Mouse (Mus musculus) MEL (cell line): ENCODE data around the gene Xndc1. TPM values are rescaled to one million over a fixed set of nuclear protein-coding genes. Genes with fewer than 3 reads are reported as not detected.
"Not testable (repeated sequence)": the region's sequence is repeated elsewhere in the genome, so short reads cannot be mapped to it uniquely, and the experiment has no call there.

Experiments
- DNase-seq: peaks from one replicate; pipeline ENCODE4 v3.0.0; 2011; ENCODE audit warnings: low read depth, low spot score
- H3K27ac ChIP-seq: 2 replicates; pipeline ENCODE4 v1.5.1; 2012; ENCODE audit warnings: low read depth, mild to moderate bottlenecking, control low read depth, low read length, moderate library complexity; ENCODE audit not compliant: control insufficient read depth
- H3K27me3 ChIP-seq, 2 experiments: fragments of 150-350 bp in 1 of 2; sonication (generic) in 1 of 2; 2 replicates each; pipeline ENCODE4 v1.6.1; 2012; ENCODE audit warnings: low read length in 2 of 2, mild to moderate bottlenecking in 2 of 2, improper control_type of control experiment in 1 of 2, moderate library complexity in 1 of 2; ENCODE audit not compliant: insufficient read depth in 2 of 2, control insufficient read depth in 1 of 2
- H3K36me3 ChIP-seq, 2 experiments: 2 replicates each; pipeline ENCODE4 v1.6.1; 2012 to 2014; ENCODE audit warnings: low read length in 2 of 2, improper control_type of control experiment in 1 of 2, inconsistent platforms in 1 of 2, mild to moderate bottlenecking in 1 of 2; ENCODE audit not compliant: insufficient read depth in 2 of 2, control insufficient read depth in 1 of 2
- H3K4me1 ChIP-seq, 2 experiments: fragments of 150-350 bp in 1 of 2; sonication (generic) in 1 of 2; 2 replicates each; pipeline ENCODE4 v1.6.1; 2012; ENCODE audit warnings: low read length in 2 of 2, improper control_type of control experiment in 1 of 2, mild to moderate bottlenecking in 1 of 2; ENCODE audit not compliant: insufficient read depth in 2 of 2, control insufficient read depth in 1 of 2
- H3K4me3 ChIP-seq, 2 experiments: fragments of 150-350 bp in 1 of 2; sonication (generic) in 1 of 2; 2 replicates each; pipeline ENCODE4 v1.5.1; 2012; ENCODE audit warnings: low read depth in 2 of 2, low read length in 2 of 2, mild to moderate bottlenecking in 2 of 2, moderate library complexity in 2 of 2, control low read depth in 1 of 2, improper control_type of control experiment in 1 of 2; ENCODE audit not compliant: control insufficient read depth in 1 of 2, insufficient read depth in 1 of 2
- H3K79me2 ChIP-seq: 2 replicates; pipeline ENCODE4 v1.6.1; 2012; ENCODE audit warnings: mild to moderate bottlenecking, low read length, moderate library complexity; ENCODE audit not compliant: control insufficient read depth, poor library complexity, insufficient read depth
- H3K9ac ChIP-seq: 2 replicates; pipeline ENCODE4 v1.6.1; 2012; ENCODE audit warnings: low read depth, mild to moderate bottlenecking, control low read depth, low read length, moderate library complexity; ENCODE audit not compliant: control insufficient read depth, poor library complexity, severe bottlenecking
- H3K9me3 ChIP-seq: fragments of 150-350 bp; sonication (generic); replicated peaks from 2 replicates; pipeline ENCODE4 v1.6.1; 2012; ENCODE audit warnings: mild to moderate bottlenecking, low read length, improper control_type of control experiment, moderate library complexity; ENCODE audit not compliant: insufficient read depth
- CHD1 ChIP-seq: IDR thresholded peaks from 2 replicates; pipeline ENCODE4 v1.6.1; 2012; ENCODE audit warnings: low read depth, mild to moderate bottlenecking, inconsistent platforms, low read length, improper control_type of control experiment
- GABPA ChIP-seq: IDR thresholded peaks from 2 replicates; pipeline ENCODE4 v1.6.1; 2012; ENCODE audit warnings: low read depth, mild to moderate bottlenecking, inconsistent platforms, low read length, improper control_type of control experiment, moderate library complexity
- GATA1 ChIP-seq: IDR thresholded peaks from 2 replicates; pipeline ENCODE4 v1.6.1; 2011; ENCODE audit warnings: low read depth, low read length, improper control_type of control experiment
- HCFC1 ChIP-seq: IDR thresholded peaks from 2 replicates; pipeline ENCODE4 v1.6.1; 2012; ENCODE audit warnings: low read depth, mild to moderate bottlenecking, inconsistent platforms, low read length, improper control_type of control experiment, moderate library complexity
- MAZ ChIP-seq: IDR thresholded peaks from 2 replicates; pipeline ENCODE4 v1.6.1; 2012; ENCODE audit warnings: low read depth, mild to moderate bottlenecking, inconsistent platforms, low read length, improper control_type of control experiment
- MYB ChIP-seq: IDR thresholded peaks from 2 replicates; pipeline ENCODE4 v1.6.1; 2011; ENCODE audit warnings: mild to moderate bottlenecking, low read depth, low read length, improper control_type of control experiment
- MYC ChIP-seq: IDR thresholded peaks from 2 replicates; pipeline ENCODE4 v1.6.1; 2011; ENCODE audit warnings: low read depth, mild to moderate bottlenecking, low read length, improper control_type of control experiment, moderate library complexity
- NELFE ChIP-seq: IDR thresholded peaks from 2 replicates; pipeline ENCODE4 v1.6.1; 2011; ENCODE audit warnings: low read depth, low read length, improper control_type of control experiment
- RCOR1 ChIP-seq: IDR thresholded peaks from 2 replicates; pipeline ENCODE4 v1.6.1; 2012; ENCODE audit warnings: low read depth, mild to moderate bottlenecking, inconsistent platforms, low read length, improper control_type of control experiment
- UBTF ChIP-seq: IDR thresholded peaks from 2 replicates; pipeline ENCODE4 v1.6.1; 2012; ENCODE audit warnings: low read depth, mild to moderate bottlenecking, inconsistent platforms, low read length, improper control_type of control experiment, moderate library complexity, borderline replicate concordance; ENCODE audit not compliant: insufficient read depth
- USF1 ChIP-seq: IDR thresholded peaks from 2 replicates; pipeline ENCODE4 v1.6.1; 2014; ENCODE audit warnings: low read depth, mild to moderate bottlenecking, inconsistent platforms, low read length, improper control_type of control experiment, moderate library complexity
- USF2 ChIP-seq, 2 experiments: IDR thresholded peaks; 2 replicates each; pipeline ENCODE4 v1.6.1; 2011 to 2012; ENCODE audit warnings: improper control_type of control experiment in 2 of 2, low read length in 2 of 2, borderline replicate concordance in 1 of 2, inconsistent platforms in 1 of 2, low read depth in 1 of 2, mild to moderate bottlenecking in 1 of 2; ENCODE audit not compliant: insufficient read depth in 1 of 2
- ZKSCAN1 ChIP-seq: IDR thresholded peaks from 2 replicates; pipeline ENCODE4 v1.6.1; 2012; ENCODE audit warnings: low read depth, mild to moderate bottlenecking, inconsistent platforms, low read length, improper control_type of control experiment, moderate library complexity
- ZMIZ1 ChIP-seq: IDR thresholded peaks from 2 replicates; pipeline ENCODE4 v1.6.1; 2012; ENCODE audit warnings: low read depth, mild to moderate bottlenecking, inconsistent platforms, low read length, improper control_type of control experiment, moderate library complexity
- ZNF384 ChIP-seq: IDR thresholded peaks from 2 replicates; pipeline ENCODE4 v1.6.1; 2012; ENCODE audit warnings: low read depth, mild to moderate bottlenecking, inconsistent platforms, low read length, improper control_type of control experiment
- polyA plus RNA-seq, 2 experiments: library from polyadenylated mRNA; stranded (reverse) in 1 of 2; unstranded in 1 of 2; fragments of >175 nt in 1 of 2; fragments of >200 nt in 1 of 2; gene quantifications; 2 replicates each; pipeline versions ENCODE4 v1.2.1 to v1.2.4; 2012; ENCODE audit warnings: low replicate concordance in 2 of 2, low read depth in 1 of 2; ENCODE audit not compliant: insufficient read length in 2 of 2, insufficient read depth in 1 of 2, missing spikeins in 1 of 2
- total RNA-seq: library from RNA; depleted of rRNA; stranded (reverse); fragments of 300-350 nt; gene quantifications from 2 replicates; pipeline ENCODE4 v1.2.3, GENCODE M21; 2012

Gene Xndc1
- total and polyA plus RNA-seq, 3 experiments: 16.6 to 30.0 TPM; not detected in 1

DNA sequence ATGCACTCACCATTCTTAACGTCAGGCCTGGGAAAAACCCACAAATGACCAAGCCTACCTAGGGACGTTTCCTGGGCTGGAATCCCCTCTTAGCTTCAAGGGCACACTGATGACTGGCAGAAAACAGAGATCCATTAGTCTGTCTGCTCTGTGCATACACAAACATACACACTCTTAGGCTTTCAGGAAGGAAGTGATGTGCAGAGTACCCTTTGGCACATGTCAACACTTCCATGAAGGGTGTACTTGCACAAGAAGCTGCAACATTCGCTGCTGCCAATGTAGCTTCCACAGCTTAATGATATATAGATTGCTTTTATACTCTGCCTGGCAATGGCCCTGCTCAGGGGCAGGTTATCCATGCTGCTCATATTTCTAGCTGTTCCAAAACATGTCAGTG lies 45.9 kb upstream of the Xndc1 start:
- no peak overlapping the region for H3K9ac ChIP-seq
- no peaks in the 10 kb centered on the region for H3K79me2 ChIP-seq
- no peak for TF ChIP-seq RCOR1
- no peak for DNase-seq
- no peaks in the 10 kb centered on the region for H3K4me1 ChIP-seq
- H3K36me3 ChIP-seq: peaks cover 0 to 3% of the 10 kb centered on the region in 2 experiments; a peak in 2 of 4 replicates
- H3K4me3 ChIP-seq: no peak overlapping the region
- H3K27ac ChIP-seq: no peak overlapping the region
- H3K27me3 ChIP-seq: no peaks in the 10 kb centered on the region
- H3K9me3 ChIP-seq: no peaks in the 10 kb centered on the region

DNA sequence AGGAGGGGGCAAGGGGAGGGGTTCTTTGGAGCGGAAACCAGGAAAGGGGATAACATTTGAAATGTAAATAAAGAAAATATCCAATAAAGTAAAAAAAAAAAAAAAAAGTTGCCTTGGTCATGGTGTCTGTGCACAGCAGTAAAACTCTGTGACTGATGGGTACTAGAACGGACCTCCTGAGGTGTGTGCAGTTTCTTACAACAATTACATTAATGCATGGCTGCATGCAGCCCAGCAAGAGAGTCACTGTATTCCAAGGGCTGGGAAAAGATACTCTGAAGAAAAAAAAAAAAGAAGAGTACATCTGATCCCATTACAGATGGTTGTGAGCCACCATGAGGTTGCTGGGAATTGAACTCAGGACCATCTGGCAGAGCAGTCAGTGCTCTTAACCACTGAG lies 44.4 kb upstream of the Xndc1 start:
- DNase-seq, H3K27ac ChIP-seq, H3K36me3 ChIP-seq: not testable (repeated sequence)

DNA sequence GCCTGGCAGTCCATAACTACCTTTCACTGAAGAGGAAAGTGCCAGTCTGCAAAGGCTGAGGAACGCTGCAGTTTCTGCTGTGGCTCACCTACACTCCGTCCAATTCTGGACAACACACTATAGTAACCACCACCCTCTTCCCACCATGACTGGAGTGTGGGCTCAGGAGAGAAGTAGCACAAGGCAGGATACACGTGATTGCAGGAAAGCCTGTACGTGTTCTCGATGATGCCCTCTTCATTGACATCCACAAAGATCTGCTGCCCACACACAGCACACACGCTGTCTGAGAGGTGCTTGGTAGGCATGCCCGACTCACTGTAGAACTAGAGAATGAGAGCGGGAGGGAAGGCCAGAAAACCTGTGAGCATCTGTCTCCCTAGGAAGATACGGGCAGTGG lies 41.5 kb upstream of the Xndc1 start:
- no peak overlapping the region for H3K27ac ChIP-seq
- H3K79me2 ChIP-seq: no peaks in the 10 kb centered on the region
- no peaks in the 10 kb centered on the region for H3K9me3 ChIP-seq
- H3K4me1 ChIP-seq: no peaks in the 10 kb centered on the region
- no peak for DNase-seq
- peaks cover 0 to 2% of the 10 kb centered on the region in 2 experiments; a peak in 2 of 4 replicates for H3K36me3 ChIP-seq
- H3K27me3 ChIP-seq: no peaks in the 10 kb centered on the region
- no peak overlapping the region for H3K9ac ChIP-seq
- TF ChIP-seq GABPA (no peak), ZNF384 (no peak), USF2 (IDR thresholded peaks at IDR 0.05; ENCODE audit: borderline replicate concordance in 1 of 2, insufficient read depth in 1 of 2, low read depth in 1 of 2, low read length in 2 of 2) (no peak), CHD1 (no peak), MYC (no peak), NELFE (no peak), GATA1 (no peak), HCFC1 (no peak), MYB (no peak), RCOR1 (no peak), ZKSCAN1 (no peak), MAZ (no peak), USF1 (no peak), ZMIZ1 (no peak), UBTF (no peak)
- no peak overlapping the region for H3K4me3 ChIP-seq

More for the DNA sequence above, 44.4 kb upstream of the Xndc1 start:
- not testable (repeated sequence) for H3K79me2 ChIP-seq, H3K27me3 ChIP-seq, H3K9ac ChIP-seq, H3K9me3 ChIP-seq, H3K4me3 ChIP-seq, H3K4me1 ChIP-seq
